Mouse (Mus musculus): ENCODE data around the gene Cebpa.

The Cebpa gene

GRCm38 (mm10) chr7:35120146-35120691 lies 1.1 kb downstream of the Cebpa start:
- no peak for DNase-seq (ENCODE audit: low spot score)

DNA sequence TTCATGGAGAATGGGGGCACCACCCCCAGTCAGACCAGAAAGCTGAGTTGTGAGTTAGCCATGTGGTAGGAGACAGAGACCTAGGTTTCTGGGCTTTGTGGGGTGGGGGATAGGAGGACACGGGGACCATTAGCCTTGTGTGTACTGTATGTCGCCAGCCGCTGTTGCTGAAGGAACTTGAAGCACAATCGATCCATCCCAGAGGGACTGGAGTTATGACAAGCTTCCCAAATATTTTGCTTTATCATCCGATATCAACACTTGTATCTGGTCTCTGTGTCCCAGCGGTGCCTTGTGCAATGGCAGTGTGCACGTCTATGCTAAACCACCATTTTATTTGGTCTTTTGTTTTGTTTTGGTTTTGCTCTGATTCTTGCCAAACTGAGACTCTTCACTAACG lies 2.1 kb downstream of the Cebpa start:
- DNase-seq (ENCODE audit: low spot score), result no peak

GRCm38 (mm10) chr7:35122401-35123320 lies 3.6 kb downstream of the Cebpa start:
- no peak for DNase-seq (ENCODE audit: low spot score)

DNA sequence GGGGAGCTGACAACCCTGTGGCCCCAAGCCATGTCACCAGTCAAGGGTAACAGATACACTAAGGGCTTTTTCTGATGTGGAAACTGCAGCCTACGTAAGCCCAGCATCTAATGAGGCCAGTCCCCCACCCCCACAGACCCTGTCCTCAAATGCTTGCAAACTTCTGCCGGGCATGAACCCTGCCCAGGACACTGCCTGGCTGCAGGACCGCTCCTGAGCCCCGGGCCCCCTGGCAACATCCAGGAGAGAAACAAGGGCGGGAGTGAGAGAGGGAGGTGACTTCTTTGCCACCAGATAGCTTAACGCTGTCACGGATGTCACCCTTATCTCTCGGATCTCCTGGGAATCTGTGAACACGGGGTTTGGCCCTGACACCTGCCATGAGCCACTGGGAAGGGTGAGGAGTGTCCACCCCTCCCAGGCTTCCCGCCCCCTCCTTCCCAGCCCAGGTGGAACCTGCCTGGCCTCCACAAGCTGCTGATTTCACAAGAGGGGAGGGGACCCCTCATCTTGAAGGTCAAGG lies 4.4 kb downstream of the Cebpa start:
- DNase-seq (ENCODE audit: low spot score), result no peak

- DNase-seq (ENCODE audit: low spot score), result no peak
These were observed 5.1 kb downstream of the Cebpa start for GRCm38 (mm10) chr7:35124216-35124615.

DNA sequence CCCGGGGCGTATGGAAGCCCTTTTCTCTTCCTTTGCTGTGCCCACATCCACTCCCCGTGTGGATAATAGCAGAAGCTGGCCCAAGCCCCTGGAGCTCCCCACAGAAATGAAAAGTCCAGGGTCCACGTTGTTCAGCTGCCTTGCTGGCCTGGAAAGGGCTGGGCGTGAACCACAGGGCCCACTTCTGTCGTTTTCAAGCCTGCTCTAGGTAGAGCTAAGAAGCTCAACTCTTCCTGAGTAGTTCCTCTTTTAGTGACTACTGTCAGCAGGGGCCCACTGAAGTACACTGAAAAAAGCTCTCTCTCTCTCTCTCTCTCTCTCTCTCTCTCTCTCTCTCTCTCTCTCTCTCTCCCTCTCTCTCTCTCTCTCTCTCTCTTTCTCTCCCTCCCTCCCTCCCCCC lies 5.7 kb downstream of the Cebpa start:
- no peak for DNase-seq (ENCODE audit: low spot score)

DNA sequence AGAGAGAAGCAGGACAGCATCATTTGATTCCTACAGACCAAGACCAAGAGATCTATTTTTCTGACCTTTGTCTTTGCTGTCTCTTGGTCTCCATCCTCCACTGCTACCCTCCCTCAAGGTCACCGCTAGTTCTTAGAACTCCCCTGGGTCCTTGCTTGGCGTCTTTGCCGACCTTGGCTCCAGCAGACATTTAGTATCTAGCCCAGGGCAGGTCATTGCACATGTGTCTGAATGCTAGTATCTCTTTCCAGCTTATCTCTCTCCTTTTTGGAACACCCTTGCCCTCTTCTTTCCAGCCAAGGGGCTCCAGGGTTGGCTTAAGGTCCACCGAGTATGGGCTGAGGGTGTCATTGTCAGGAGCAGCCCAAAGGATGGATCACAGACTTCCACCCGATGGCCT lies 6.9 kb downstream of the Cebpa start:
- DNase-seq (ENCODE audit: low spot score), result no peak

DNA sequence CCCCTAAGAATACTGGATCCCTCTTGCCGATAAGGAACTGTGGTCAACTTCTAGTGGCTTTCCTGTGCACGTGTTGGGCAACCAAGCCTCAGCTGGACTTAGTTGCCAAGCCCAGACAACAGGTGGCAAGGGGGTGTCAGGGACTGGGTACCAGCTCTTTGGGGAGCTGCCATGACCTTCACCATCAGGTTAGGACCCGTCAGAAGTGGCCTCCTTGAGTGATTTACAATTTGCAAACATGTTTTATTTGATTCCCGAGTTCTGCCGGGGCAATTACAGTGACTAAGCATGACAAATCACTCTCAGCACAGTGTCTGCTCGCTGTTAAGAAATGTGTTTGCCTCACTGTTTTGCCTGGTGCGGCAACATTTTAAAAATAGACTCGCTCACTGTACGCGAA lies 7.9 kb downstream of the Cebpa start:
- no peak for DNase-seq (ENCODE audit: low spot score)

- no peak for DNase-seq (ENCODE audit: low spot score)
These were observed 8.6 kb downstream of the Cebpa start for GRCm38 (mm10) chr7:35127721-35128120.

GRCm38 (mm10) chr7:35128677-35129567 lies 9.8 kb downstream of the Cebpa start:
- no peak for DNase-seq (ENCODE audit: low spot score)

GRCm38 (mm10) chr7:35130059-35130738 lies 11.1 kb downstream of the Cebpa start:
- DNase-seq (ENCODE audit: low spot score), result peak; percentile 80

DNA sequence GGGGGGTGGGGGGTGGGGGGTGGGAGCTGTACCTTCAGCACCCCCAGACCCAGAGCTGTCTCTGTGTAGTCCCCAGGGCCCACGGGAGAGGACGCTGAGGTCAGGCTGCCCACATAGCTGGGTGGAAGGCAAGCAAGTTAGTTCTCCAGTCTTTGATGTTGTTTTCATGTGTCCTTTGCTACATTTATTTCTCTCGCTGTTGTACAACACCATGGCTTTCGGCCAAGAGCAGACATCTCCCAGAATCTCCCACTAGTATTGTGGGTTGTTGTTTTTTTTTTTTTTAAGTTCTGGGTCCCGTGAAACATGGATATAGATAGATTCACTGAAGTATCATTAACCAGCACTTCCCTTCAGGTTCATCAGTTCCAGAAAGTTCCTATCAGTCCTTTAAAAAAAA lies 11.8 kb downstream of the Cebpa start:
- no peak for DNase-seq (ENCODE audit: low spot score)

GRCm38 (mm10) chr7:35131601-35132000 lies 12.5 kb downstream of the Cebpa start:
- DNase-seq (ENCODE audit: low spot score), result no peak

- DNase-seq (ENCODE audit: low spot score), result no peak
These were observed 15.5 kb downstream of the Cebpa start for GRCm38 (mm10) chr7:35134621-35135020.

GRCm38 (mm10) chr7:35137524-35137923 lies 18.4 kb downstream of the Cebpa start:
- no peak for DNase-seq (ENCODE audit: low spot score)

- DNase-seq (ENCODE audit: low spot score), result no peak
These were observed 19.4 kb downstream of the Cebpa start for GRCm38 (mm10) chr7:35138481-35138880.

DNA sequence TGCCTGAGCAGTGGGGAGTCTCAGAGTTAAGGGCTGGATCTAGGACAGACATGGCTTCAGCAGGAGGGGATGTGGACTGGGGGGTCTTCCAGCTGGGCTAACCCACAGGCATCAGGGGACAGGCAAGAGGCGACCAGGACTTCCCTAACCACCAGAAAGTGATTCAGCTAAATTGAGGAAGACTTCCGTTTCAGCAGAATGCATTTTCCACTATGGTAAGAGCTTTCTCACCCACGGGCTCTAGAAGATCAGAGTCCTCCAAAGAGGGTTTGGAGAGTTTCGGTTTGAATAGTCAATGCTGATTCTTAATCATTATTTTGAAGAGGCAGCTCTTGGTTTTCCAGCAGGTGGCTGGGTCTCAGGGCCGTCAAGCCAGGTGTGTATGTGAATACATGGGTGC lies 20.8 kb downstream of the Cebpa start:
- DNase-seq (ENCODE audit: low spot score), result no peak

DNA sequence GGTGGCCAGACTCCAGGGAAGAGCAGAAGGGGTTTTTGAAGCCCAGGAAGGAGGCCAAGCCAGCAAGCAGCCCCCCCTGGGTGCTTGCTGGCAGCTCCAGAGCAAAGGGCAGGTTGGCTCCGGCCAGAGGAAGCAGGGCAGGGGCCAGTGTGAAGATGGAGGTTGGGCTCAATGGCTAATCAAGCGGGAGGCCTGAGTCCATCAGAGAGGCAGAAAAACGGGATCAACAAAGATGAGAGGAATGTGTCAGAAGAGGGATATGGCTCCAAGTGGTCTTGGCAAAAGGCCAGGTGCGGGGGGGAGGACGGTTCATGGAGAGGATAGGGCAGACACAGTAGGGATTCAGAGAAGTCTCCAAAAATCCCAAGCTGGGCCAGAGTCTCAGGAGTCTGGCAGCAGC lies 22.4 kb downstream of the Cebpa start:
- DNase-seq (ENCODE audit: low spot score), result no peak

DNA sequence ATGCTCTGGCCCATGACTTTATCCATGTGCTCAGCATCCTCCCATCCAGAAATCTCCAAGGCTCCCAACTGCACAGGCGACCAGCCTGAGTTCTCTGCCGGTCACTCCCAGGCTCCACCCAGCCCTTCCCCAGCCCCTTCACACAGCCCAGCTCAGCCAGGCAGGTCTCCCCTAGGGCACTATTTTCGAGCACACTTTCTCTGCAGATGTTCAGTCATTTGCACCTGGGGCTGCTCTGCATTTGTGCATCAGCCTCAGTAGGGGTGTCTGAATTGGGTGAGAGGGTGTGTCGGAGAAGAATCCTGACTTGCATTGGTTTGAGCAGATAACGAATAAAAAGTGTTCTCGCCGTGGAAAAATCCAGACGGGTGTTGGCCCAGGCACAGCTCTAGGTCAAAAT lies 23.4 kb downstream of the Cebpa start:
- DNase-seq (ENCODE audit: low spot score), result no peak

GRCm38 (mm10) chr7:35143864-35144618 lies 24.9 kb downstream of the Cebpa start:
- peak; percentile 71 for DNase-seq (ENCODE audit: low spot score)

DNA sequence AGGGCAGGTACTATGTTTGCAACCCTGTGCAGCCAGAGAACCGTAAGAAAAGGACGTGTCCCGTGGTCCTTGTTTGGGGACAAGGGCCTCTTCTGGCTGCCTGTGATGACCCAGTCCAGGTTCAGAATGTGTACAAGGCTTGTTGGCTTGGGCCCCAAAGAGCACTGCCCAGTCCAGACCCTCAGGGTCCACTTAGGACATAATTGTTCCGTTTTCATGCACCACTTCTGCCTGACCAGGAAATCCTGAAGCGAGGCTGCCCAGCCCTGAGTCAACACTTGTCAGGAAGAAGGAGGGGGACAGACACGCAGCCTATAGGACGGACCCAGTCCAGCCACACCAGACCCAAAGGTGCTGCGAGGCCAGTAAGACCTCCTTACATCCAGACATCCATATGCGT lies 26.0 kb downstream of the Cebpa start:
- peak; percentile 88 for DNase-seq (ENCODE audit: low spot score)

All from lung, postnatal 25 days (tissue).